Mouse (Mus musculus) megakaryocyte, embryonic 14.5 days (primary cell): ENCODE data around the gene Angptl7. TPM values are rescaled to one million over a fixed set of nuclear protein-coding genes. Genes with fewer than 3 reads are reported as not detected.

Source experiments
- H3K27me3 ChIP-seq: replicated peaks from 2 replicates; pipeline ENCODE3; 2012; ENCODE audit warnings: inconsistent platforms
- H3K36me3 ChIP-seq: replicated peaks from 2 replicates; pipeline ENCODE3; 2012; ENCODE audit warnings: low read length, inconsistent platforms, mixed read lengths
- H3K4me1 ChIP-seq: 2 replicates; pipeline ENCODE4 v1.6.1; 2012; ENCODE audit warnings: inconsistent platforms
- H3K4me3 ChIP-seq: replicated peaks from 2 replicates; pipeline ENCODE3; 2012; ENCODE audit warnings: moderate library complexity, mild to moderate bottlenecking, inconsistent platforms
- H3K9me3 ChIP-seq: 2 replicates; pipeline ENCODE4 v1.6.1; 2012; ENCODE audit warnings: inconsistent platforms
- FLI1 ChIP-seq: IDR thresholded peaks from 2 replicates; pipeline ENCODE4 v1.6.1; 2012; ENCODE audit warnings: low read length, inconsistent platforms, mixed read lengths
- GATA1 ChIP-seq: IDR thresholded peaks from 3 replicates; pipeline ENCODE4 v1.6.1; 2012; ENCODE audit warnings: mixed read lengths, low read length, inconsistent platforms, borderline replicate concordance
- polyA plus RNA-seq: library from polyadenylated mRNA; stranded (reverse); fragments of >175 nt; gene quantifications from 2 replicates; pipeline ENCODE4 v1.2.3, GENCODE M21; 2012; ENCODE audit warnings: low replicate concordance; ENCODE audit not compliant: insufficient read depth

The Angptl7 gene
- polyA plus RNA-seq, 1 experiment, result 0.07 TPM

GRCm38 (mm10) chr4:148461772-148462171 lies 38.5 kb downstream of the Angptl7 start:
- Histone ChIP-seq H3K4me3 (no peak overlapping the region), H3K27me3 (no peaks in the 10 kb centered on the region), H3K36me3 (peaks cover 96% of the 10 kb centered on the region), H3K4me1 (0 out of 2 replicates have a peak, but pooled peaks cover 3% of the 10 kb centered on the region), H3K9me3 (no peaks in the 10 kb centered on the region)
- TF ChIP-seq GATA1 (no peak), FLI1 (no peak)

- TF ChIP-seq GATA1, result no peak
- TF ChIP-seq FLI1, result no peak
- no peaks in the 10 kb centered on the region for H3K9me3 ChIP-seq
- H3K4me1 ChIP-seq, result 0 out of 2 replicates have a peak, but pooled peaks cover 3% of the 10 kb centered on the region
- no peak overlapping the region for H3K4me3 ChIP-seq
- H3K36me3 ChIP-seq, result peaks cover 96% of the 10 kb centered on the region
- no peaks in the 10 kb centered on the region for H3K27me3 ChIP-seq
Observed at GRCm38 (mm10) chr4:148460656-148461284, 39.5 kb downstream of the Angptl7 start.

GRCm38 (mm10) chr4:148455477-148456025 lies 44.7 kb downstream of the Angptl7 start:
- TF ChIP-seq FLI1, result no peak
- no peak for TF ChIP-seq GATA1
- no peaks in the 10 kb centered on the region for H3K27me3 ChIP-seq
- peaks cover 8% of the 10 kb centered on the region for H3K4me1 ChIP-seq
- H3K4me3 ChIP-seq, result no peak overlapping the region
- no peaks in the 10 kb centered on the region for H3K9me3 ChIP-seq
- H3K36me3 ChIP-seq, result peaks cover 92% of the 10 kb centered on the region

- H3K36me3 ChIP-seq, result peaks cover 76% of the 10 kb centered on the region
- peaks cover 20% of the 10 kb centered on the region for H3K4me1 ChIP-seq
- no peak for TF ChIP-seq FLI1
- no peak for TF ChIP-seq GATA1
- H3K27me3 ChIP-seq, result no peaks in the 10 kb centered on the region
- H3K4me3 ChIP-seq, result no peak overlapping the region
- no peaks in the 10 kb centered on the region for H3K9me3 ChIP-seq
Observed at GRCm38 (mm10) chr4:148453707-148454106, 46.6 kb downstream of the Angptl7 start.

- no peak for TF ChIP-seq FLI1
- no peak for TF ChIP-seq GATA1
- H3K9me3 ChIP-seq, result no peaks in the 10 kb centered on the region
- H3K4me3 ChIP-seq, result peak overlapping the region; percentile 92
- peaks cover 28% of the 10 kb centered on the region for H3K36me3 ChIP-seq
- no peaks in the 10 kb centered on the region for H3K27me3 ChIP-seq
- H3K4me1 ChIP-seq, result peaks cover 30% of the 10 kb centered on the region
Observed at GRCm38 (mm10) chr4:148448853-148449245, 51.4 kb downstream of the Angptl7 start.

GRCm38 (mm10) chr4:148448179-148448852 lies 51.9 kb downstream of the Angptl7 start, which contains the start of gene Mtor:
Gene Mtor, plus strand, starts transcription at chr4:148448611.
- TF ChIP-seq GATA1 (no peak), FLI1 (peak; percentile 48; the same call in 1 of the 2 replicates)
- Histone ChIP-seq H3K4me1 (peaks cover 35% of the 10 kb centered on the region), H3K9me3 (no peaks in the 10 kb centered on the region), H3K27me3 (no peaks in the 10 kb centered on the region), H3K4me3 (peak within 1 kb of the TSS; percentile 92), H3K36me3 (peaks cover 22% of the 10 kb centered on the region)

Other genes starting within 250 kb of the Angptl7 start
- 1.0 and 1.9 TPM in 2 replicates for gene Disp3, start 212.5 kb downstream of the Angptl7 start, polyA plus RNA-seq
- gene Ubiad1, start 55.7 kb downstream of the Angptl7 start, polyA plus RNA-seq, result 3.4 and 4.2 TPM in 2 replicates
- 2.0 and 3.8 TPM in 2 replicates for gene Mtor, start 51.8 kb downstream of the Angptl7 start, polyA plus RNA-seq
- gene Exosc10, start 58.0 kb upstream of the Angptl7 start, polyA plus RNA-seq, result 15.4 and 23.5 TPM in 2 replicates
- 215 and 385 TPM in 2 replicates for gene Srm, start 91.0 kb upstream of the Angptl7 start, polyA plus RNA-seq
- gene Masp2, start 102.1 kb upstream of the Angptl7 start, polyA plus RNA-seq, result not detected in 2 replicates
- gene Tardbp, start 126.6 kb upstream of the Angptl7 start, polyA plus RNA-seq, result 18.5 TPM in 1 of 2 replicates, not detected in the other
- gene Gm572, start 142.9 kb upstream of the Angptl7 start, polyA plus RNA-seq, result not detected in 2 replicates